Mouse (Mus musculus) naive thymus-derived CD4-positive, alpha-beta T cell, adult 2 months (primary cell): ENCODE data around the gene Krtap3-2.
"Not testable (repeated sequence)": the region's sequence is repeated elsewhere in the genome, so short reads cannot be mapped to it uniquely, and the experiment has no call there.

Experiments
- DNase-seq: peaks from one replicate; pipeline ENCODE4 v3.0.0-alpha.2; 2011; ENCODE audit warnings: low read depth

Gene Krtap3-2

GRCm38 (mm10) chr11:99556753-99557152 is at the start of gene Krtap3-2:
Krtap3-2 (minus strand) TSS chr11:99556853.
- DNase-seq: no peak

- not testable (repeated sequence) for DNase-seq
Observed at GRCm38 (mm10) chr11:99603208-99603607, 46.6 kb upstream of the Krtap3-2 start, which contains the start of gene Gm11938. Gm11938 (minus strand) TSS chr11:99603308.

GRCm38 (mm10) chr11:99597742-99598141 is 41.1 kb upstream of the Krtap3-2 start, which contains the start of gene Krtap9-3:
Krtap9-3 (minus strand) TSS chr11:99598105.
- not testable (repeated sequence) for DNase-seq

- no peak for DNase-seq
Observed at GRCm38 (mm10) chr11:99590981-99591380, 34.3 kb upstream of the Krtap3-2 start, which contains the start of gene Krtap1-3. Krtap1-3 (minus strand) TSS chr11:99591339.

GRCm38 (mm10) chr11:99585096-99585495 is 28.4 kb upstream of the Krtap3-2 start:
- no peak for DNase-seq

- no peak for DNase-seq
Observed at GRCm38 (mm10) chr11:99583245-99583704, 26.6 kb upstream of the Krtap3-2 start, which contains the start of gene Krtap1-4. Krtap1-4 (minus strand) TSS chr11:99583654.

GRCm38 (mm10) chr11:99581564-99581963 is 24.9 kb upstream of the Krtap3-2 start:
- DNase-seq: no peak

GRCm38 (mm10) chr11:99581051-99581450 is 24.4 kb upstream of the Krtap3-2 start:
- DNase-seq: no peak

GRCm38 (mm10) chr11:99580636-99581035 is 24.0 kb upstream of the Krtap3-2 start, which contains the start of gene Krtap1-5:
Krtap1-5 (minus strand) TSS chr11:99581016.
- no peak for DNase-seq

- peak; percentile 59 for DNase-seq
Observed at GRCm38 (mm10) chr11:99574106-99574505, 17.5 kb upstream of the Krtap3-2 start.

- DNase-seq: no peak
Observed at GRCm38 (mm10) chr11:99573164-99573563, 16.5 kb upstream of the Krtap3-2 start.

- no peak for DNase-seq
Observed at GRCm38 (mm10) chr11:99566530-99566929, 9.9 kb upstream of the Krtap3-2 start, which contains the start of gene Krtap3-1. Krtap3-1 (minus strand) TSS chr11:99566630.

GRCm38 (mm10) chr11:99562580-99562979 is 5.9 kb upstream of the Krtap3-2 start:
- no peak for DNase-seq

- DNase-seq: no peak
Observed at GRCm38 (mm10) chr11:99559366-99559765, 2.7 kb upstream of the Krtap3-2 start, which contains the start of gene Gm11939. Gm11939 (minus strand) TSS chr11:99559466.

GRCm38 (mm10) chr11:99557976-99558745 is 1.5 kb upstream of the Krtap3-2 start:
- no peak for DNase-seq

- DNase-seq: no peak
Observed at GRCm38 (mm10) chr11:99556195-99556594, 458 bp downstream of the Krtap3-2 start.

- DNase-seq: no peak
Observed at GRCm38 (mm10) chr11:99550765-99551164, 5.9 kb downstream of the Krtap3-2 start, which contains the start of gene Krtap3-3. Krtap3-3 (minus strand) TSS chr11:99550865.

- DNase-seq: no peak
Observed at GRCm38 (mm10) chr11:99547892-99548291, 8.8 kb downstream of the Krtap3-2 start.

GRCm38 (mm10) chr11:99539721-99540120 is 16.9 kb downstream of the Krtap3-2 start:
- DNase-seq: no peak

- no peak for DNase-seq
Observed at GRCm38 (mm10) chr11:99521288-99521860, 35.3 kb downstream of the Krtap3-2 start, which contains the start of gene Krt39. Krt39 (minus strand) TSS chr11:99521338.

GRCm38 (mm10) chr11:99514098-99514497 is 42.6 kb downstream of the Krtap3-2 start:
- DNase-seq: no peak
